Mouse (Mus musculus) naive thymus-derived CD4-positive, alpha-beta T cell, adult 2 months (primary cell): ENCODE measurements around the gene Acox2.
"Not testable (repeated sequence)": the region's sequence is repeated elsewhere in the genome, so short reads cannot be mapped to it uniquely, and the experiment has no call there.

Experiments used
- DNase-seq: peaks from one replicate; pipeline ENCODE4 v3.0.0-alpha.2; 2011; ENCODE audit warnings: low read depth

The Acox2 gene

GRCm38 (mm10) chr14:8259166-8259565, at the start of gene Acox2:
Acox2 (minus strand) TSS chr14:8259353.
- DNase-seq: no peak

DNA sequence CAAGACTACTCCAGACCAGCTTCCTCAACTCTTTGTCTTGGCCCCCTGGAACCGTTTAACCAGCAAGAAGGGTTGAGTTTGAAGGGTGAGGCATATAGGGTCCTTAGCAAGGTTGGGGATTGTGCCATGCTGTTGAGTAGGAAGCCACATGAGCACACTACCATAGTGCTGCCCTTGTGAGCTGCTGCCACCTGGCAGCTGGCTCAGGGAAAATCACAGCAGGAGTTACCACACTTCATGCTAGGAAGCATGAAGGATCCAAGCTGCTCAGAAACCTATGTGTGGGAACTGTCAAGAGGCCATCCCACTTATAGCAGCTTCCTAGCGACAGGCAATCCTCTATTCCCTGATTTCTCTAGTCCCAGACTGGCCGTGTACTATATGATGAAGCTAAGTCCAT, 49.5 kb upstream of the Acox2 start:
- no peak for DNase-seq

DNA sequence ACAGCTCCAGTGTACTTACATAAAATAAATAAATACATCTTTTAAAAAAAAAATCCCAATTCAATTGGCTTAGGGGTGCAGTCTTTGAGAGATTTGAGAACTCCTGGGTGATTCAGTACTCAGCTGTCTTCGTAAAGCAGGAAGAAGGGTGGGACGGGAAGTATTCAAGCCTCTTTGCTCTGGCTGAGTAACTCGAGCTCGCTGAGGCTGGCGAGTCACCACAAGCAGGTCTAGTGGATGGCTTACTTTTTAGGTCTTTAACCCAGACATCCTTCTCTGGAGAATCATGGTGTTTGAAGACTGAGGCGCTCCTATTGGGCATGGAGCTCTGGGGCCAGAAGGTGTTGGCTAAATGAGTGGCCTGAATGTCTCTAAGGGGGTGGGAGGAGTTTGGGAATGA, 47.7 kb upstream of the Acox2 start:
- DNase-seq: no peak

GRCm38 (mm10) chr14:8305014-8305413, 45.9 kb upstream of the Acox2 start:
- DNase-seq: no peak

DNA sequence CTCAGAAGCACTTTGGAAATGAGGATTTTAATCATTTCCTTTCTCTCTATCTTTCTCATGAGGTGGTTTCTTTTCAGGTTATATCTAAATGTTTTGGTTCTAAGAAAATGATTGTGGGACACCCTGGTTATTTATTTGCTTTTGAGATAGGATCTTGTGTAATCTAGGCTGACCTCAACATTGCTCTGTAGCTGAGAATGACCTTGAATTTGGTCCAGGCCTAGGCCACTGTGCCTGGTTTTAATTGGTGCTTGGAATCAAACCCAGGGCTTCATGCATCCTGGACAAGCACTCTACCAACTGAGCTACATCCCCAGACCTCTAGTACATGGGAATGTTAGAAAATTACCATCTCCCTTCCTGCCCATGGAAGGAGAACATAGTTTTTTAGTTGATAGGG, 44.9 kb upstream of the Acox2 start:
- no peak for DNase-seq

GRCm38 (mm10) chr14:8302687-8303086, 43.5 kb upstream of the Acox2 start:
- no peak for DNase-seq

DNA sequence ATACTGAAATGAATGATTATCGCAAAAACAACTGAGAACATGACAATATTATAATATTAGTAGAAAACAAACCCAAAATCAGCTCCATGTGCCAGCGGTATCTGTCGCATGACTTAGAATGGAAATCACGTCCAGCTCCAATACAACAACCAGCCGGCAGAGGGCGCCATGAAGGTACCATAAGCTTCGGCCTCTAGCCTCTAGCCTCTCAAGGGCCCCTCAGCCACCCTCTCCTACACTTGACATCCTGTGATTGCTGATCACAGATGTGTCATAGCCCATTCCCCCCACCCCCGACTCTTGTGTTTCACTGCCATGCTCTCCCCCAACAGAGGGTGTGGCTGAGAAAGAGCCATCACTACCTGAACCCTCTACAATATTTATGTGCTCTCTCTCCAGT, 41.1 kb upstream of the Acox2 start:
- DNase-seq: peak; percentile 26

DNA sequence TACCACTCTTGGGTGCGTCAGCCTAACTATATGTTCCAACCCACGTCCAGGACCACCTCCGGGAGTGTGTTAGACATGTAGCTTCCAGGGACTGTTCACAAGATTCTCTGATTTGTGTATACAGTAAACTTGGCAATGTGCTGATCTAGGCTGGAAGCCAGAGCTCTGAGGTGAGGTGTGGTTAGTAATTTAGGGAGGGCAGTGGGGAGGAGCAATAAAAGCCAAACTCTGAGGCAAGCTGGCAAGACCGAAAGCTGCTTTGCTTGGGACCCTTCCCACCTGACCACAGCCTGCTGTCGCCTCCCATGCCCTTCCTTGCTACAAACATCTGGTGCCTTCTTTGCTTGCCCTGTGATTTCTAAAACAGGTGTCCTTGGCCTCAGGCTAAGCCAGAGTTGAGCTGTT, 38.7 kb upstream of the Acox2 start:
- no peak for DNase-seq

DNA sequence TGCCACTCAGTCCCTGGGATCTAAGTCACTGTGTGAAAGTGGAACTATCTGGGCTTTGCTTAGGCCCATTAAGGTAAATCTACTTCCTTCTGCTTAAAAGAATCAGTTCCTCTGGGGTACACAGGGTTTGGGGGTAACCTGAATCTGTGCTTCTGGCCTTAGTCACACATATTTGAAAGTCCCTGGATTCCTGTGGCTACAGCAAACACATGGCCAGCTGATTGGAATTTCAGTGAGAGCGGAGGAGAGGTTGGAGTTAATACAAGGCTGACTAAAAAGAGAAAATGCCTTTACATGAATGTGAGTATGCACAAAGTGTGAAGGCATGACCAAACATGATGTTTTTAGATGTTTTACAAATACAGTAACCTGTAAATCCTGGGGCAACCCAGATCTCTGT, 35.1 kb upstream of the Acox2 start:
- no peak for DNase-seq

DNA sequence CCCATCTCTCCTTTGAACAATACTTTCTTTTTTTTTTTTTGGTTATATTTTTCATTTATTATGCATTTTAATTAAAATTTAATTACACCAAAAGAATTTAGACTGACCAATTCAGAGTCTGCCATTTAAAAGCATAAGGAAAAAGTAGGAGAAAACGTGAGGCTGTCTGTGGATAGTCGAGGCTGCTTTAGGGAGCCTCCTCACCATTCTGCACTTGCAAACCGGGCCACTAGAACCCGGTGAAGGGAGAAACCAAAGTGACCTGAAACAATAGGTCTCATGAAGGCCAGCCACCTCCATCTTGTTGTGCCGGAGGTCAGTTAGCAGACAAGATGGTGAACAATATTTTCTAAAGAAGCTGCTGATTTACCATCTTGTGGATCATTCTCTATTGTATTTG, 27.4 kb upstream of the Acox2 start:
- peak; percentile 19 for DNase-seq

- DNase-seq: no peak
These were observed 24.6 kb upstream of the Acox2 start for GRCm38 (mm10) chr14:8283784-8284183.

- not testable (repeated sequence) for DNase-seq
These were observed 12.1 kb upstream of the Acox2 start for GRCm38 (mm10) chr14:8271281-8271680.

GRCm38 (mm10) chr14:8264378-8264777, 5.2 kb upstream of the Acox2 start:
- DNase-seq: no peak

DNA sequence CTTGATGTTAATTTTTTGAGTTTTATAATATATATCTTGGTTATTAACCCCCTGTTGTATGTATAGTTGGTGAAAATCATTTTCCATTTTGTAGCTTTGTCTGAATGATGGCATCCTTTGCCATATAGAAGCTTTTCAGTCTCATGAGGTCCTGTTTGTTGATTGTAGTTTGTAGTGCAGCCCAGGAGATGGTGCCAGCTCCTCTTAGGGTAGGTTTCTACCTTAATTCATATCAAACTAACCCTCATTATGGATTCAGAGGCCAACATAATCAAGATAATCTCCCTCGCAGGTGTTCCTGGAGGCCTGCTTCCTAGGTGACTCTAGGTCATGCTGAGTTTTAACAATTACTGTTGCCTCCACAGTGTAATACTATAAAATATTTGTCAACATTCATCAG, 3.1 kb upstream of the Acox2 start:
- no peak for DNase-seq

GRCm38 (mm10) chr14:8260214-8260613, 1.1 kb upstream of the Acox2 start:
- DNase-seq: no peak

- no peak for DNase-seq
These were observed 401 bp downstream of the Acox2 start for GRCm38 (mm10) chr14:8258752-8259151.

- no peak for DNase-seq
These were observed 872 bp downstream of the Acox2 start for GRCm38 (mm10) chr14:8258335-8258627.

DNA sequence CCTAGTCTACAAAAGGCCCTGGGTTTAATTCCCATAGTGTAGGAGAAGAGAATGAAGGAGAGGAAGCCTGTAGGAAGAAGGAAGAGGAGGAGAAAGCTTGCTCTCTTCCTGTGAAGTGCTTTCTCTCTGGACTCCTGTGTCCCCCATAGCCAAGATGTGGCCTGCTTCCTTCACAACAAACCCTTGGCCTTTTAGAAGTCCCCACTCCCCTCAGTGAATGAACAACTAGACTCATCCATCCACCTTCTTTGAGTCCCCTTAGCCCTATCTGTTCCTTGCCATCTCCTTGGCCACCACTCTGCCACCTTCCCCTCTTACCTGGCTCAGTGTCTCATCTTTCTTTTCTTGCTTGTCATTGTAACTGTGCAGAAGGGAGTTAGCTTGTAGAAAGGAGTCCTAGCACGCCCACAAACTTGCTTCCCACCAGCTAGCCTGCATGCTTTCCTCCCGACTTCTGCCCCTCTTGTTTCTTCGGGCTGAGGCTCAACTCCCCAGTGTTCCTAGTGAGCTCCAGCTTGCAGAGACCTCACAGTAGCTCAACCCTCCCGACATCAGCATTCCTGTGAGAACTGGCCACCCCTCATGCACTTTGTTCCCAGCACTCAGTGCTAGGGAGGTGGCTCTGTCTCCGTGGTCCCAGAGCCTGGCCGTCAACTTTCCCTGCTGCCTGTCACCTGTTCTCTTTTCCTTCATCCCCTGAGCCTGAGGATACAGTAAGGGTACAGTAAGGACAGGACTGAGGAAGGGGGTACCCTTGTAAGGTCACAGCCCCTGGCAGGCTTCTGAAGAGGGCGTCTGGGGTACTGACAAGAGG, 1.4 kb downstream of the Acox2 start:
- DNase-seq: no peak

DNA sequence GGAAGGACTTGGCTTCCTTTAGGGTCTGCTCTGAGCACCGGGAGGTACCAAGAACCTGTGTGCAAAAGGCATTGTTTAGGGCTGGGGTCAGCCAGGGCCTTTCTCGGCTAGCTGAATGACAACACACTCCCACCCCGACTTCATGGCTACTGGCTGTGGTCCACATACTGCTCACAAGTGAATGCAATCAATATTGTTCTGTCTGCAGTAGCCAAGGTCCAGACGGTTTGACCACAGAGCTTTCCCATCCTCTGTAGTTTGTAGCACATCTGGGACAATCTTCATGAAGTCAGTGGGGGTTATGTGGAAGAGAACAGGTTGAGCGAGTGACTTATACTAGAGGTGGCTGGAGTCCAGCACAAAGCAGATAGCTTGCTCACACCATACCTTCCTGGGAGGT, 2.3 kb downstream of the Acox2 start:
- no peak for DNase-seq

GRCm38 (mm10) chr14:8256072-8256471, 3.1 kb downstream of the Acox2 start:
- no peak for DNase-seq

DNA sequence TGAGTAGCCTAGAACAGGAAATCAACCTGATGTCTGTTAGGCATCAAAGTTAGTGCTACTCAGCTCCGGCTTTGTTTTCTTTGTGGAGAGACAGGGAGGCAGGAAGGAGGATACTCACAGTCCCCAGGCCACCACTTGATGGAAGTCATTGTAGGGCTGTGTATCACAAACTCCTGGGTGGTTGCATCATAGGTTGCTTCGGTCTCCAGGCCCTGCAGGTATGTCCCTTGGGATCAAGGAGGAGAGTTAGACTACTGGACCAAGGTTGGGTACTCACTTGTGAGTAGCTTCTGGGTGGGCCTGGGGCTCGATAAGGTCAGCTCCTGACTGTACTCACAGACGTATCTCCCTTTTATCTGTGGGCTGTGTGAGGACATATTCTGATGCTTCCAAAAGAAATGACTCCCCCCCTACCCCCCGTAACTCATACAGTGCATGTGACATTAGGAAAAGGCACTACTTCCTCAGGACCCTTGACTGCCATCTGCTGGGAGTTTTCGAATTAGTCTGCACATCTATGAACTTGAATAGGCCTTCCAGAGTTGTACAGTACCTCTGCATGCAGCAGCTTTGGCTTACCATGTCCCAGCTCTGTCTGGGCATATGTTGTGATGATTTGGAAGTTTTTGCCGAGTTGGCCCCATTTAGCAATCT, 4.0 kb downstream of the Acox2 start:
- DNase-seq: peak; percentile 56

DNA sequence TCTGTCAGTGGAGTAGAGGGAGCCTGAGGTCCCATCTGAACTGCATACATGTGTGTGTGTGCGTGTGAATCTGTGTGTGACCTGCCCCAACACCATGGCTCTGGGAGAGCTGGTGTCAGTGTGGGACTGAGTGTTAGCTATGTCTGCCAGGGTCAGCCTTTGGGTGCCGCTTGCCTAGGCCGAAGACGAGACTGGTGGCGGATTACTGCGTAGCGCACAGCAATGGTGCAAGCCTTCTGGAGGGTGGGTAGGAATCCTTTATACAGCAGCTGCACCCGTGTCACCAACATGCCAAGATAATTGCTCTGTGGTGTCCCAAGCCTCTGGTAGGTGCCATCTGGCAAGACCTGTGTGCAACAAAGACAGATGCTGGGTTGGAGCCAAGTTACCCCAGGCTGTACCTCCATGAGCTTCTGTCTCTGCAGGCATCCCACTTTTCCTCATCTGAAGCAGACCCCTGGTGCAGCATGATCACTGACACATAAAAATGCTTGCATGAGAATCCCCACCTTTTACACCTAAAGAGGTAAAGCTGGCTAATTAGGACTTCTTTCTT, 7.7 kb downstream of the Acox2 start:
- DNase-seq: no peak

- DNase-seq: no peak
These were observed 8.8 kb downstream of the Acox2 start for GRCm38 (mm10) chr14:8250141-8250871.
